Mouse (Mus musculus) liver (tissue): ENCODE results near the gene Chd1.
A peak's percentile ranks its signal among the peaks of the same experiment; 100 is the strongest.
"Not testable (repeated sequence)": the region's sequence is repeated elsewhere in the genome, so short reads cannot be mapped to it uniquely, and the experiment has no call there.

Experiments used
- DNase-seq: peaks from one replicate; pipeline ENCODE4 v3.0.0-alpha.2; 2020; ENCODE audit warnings: mixed read lengths

The Chd1 gene

DNA sequence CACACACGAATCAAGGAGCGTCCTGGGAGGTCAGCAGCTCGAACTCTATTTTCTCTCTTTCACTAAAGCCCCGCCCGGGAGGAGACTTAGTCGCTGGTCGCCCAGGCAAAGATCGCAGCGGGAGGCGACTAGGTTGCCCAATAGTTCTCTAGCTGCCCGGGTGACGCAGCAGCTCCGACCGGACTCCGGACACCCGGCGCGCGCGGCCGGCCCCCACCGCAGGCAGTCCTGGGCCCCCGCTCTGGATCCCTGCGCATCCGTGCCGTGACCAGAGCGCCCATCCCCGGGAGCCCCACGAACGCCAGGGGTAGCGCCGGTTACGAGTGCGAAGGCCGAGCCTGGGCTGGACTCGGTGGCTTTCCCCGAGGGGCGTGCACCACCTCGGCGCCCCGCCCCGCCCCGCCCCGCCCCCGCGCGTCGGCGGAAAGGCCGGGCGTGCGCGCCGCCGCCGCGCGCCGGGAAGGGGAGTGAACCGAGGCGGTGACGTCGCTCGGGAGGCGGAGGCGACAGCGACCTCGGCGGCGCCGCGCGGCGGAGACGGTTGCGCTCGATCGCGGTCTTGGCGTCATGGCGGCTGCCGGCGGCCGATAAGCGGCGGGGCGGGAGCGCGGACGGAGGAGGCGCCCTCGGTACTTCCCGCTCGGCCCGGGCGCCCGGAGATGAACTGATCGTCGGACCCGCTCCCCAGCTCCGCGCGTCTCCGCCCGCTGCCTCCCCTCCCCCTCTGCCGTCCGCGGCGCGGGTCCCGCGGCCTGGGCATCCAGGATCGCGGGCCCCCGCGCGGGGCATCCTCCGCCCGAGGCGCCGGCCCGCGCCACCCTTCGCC lies at the start of gene Chd1:
Gene Chd1, plus strand, starts transcription at position 493 of the 826 bp plus-strand sequence.
- DNase-seq: peak; percentile 95

- DNase-seq: peak; percentile 20
Observed at GRCm38 (mm10) chr17:15656881-15657607, 47.7 kb upstream of the Chd1 start.

GRCm38 (mm10) chr17:15672870-15673269 lies 31.9 kb upstream of the Chd1 start:
- no peak for DNase-seq

DNA sequence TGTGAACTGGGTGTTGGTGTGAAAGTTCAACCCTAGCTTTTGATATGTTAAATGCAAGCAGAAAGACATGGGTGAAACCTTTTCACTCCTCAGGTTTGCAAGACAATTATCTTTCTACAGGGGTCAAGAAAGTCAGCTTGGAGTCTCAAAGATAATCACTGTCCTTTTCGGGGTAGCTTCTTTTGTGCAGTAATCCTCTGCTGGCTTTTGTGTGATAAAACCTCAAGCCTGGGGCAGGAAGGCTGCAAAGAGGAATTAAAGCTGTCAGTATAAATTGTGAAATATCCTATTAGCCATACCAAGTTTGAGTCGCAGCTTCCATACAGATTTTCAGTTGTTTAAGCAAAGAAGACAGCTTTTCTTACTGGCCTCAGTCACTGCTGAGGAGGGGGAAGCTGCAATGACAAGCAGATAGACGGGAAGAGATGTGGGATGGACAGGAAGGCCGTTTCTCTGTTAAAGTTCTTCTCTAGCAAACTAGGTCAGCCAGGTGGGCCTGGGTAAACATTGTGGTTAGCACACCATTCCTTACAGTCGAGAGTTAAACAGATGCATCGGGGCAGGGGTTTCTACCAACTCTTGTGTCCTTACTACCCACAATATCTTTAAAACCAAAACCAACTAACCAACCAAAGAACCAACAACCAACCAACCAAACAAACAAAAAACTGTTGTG lies 26.7 kb upstream of the Chd1 start:
- DNase-seq: no peak

DNA sequence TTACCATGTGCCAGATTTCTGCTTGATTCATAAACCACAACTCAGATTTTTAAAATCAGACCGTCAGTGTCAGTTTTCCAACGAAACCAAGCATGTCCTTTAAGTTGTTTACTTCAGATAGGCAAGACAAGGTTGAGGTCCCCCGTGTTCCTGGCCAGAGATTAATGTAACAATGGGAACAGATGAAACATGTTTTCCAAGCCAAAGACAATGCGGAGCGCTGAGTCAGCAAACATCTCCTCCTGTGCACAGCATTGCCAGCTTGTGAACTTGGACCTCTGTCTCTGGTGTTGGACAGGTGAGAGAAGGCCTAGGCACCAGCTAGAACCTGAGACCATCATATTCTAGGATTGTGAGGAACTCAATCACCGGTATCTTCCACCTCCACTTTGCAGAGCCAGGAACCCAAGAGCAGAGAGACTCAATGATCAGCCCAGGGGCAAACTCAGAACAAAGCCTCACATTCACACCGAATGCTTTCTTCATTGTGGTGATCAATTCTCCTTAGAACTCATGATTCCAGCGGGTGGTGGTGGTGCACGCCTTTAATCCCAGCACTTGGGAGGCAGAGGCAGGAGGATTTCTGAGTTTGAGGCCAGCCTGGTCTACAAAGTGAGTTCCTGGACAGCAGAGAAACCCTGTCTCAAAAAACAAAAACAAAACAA lies 24.7 kb upstream of the Chd1 start:
- DNase-seq: no peak

DNA sequence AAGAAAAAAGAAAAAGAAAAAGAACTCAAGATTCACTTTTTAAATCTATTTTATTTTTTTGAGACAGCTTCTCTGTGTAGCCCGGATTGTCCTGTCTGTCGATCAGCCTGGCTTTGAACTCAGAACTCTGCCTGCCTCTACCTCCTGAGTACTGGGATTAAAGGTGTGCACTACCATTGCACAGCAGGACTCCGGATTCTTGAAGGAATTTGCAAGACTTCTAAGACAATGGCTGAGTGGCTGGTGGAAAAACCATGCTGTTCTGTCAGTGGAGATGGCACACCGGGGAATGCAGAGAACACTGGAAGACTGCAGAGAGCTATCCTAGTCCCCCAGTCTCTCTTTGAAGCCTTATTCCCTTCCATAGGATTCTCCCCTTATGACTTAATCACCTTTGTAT lies 24.1 kb upstream of the Chd1 start:
- DNase-seq: no peak

DNA sequence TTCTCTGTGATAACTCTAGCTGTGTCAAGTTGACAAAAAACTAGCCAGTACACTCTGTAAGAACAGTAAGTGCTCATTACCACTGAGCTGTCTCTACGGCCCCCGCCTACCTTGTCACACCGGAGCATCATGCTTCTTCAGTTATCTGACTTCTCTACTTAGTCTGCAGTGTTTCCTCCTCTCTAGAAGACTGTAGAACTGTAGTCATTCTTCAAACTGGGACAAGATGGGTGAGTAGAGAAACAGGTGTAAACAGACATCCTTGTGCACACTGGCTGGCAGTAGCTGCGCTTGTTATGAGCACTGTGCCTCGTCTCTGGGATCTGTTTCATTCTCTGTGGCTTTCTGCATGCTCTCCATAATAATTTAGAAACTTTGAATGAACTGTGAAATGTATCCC lies 18.4 kb upstream of the Chd1 start:
- DNase-seq: no peak

- no peak for DNase-seq
Observed at GRCm38 (mm10) chr17:15690304-15690703, 14.5 kb upstream of the Chd1 start.

- no peak for DNase-seq
Observed at GRCm38 (mm10) chr17:15695566-15695965, 9.2 kb upstream of the Chd1 start.

- DNase-seq: no peak
Observed at GRCm38 (mm10) chr17:15698956-15699355, 5.8 kb upstream of the Chd1 start.

DNA sequence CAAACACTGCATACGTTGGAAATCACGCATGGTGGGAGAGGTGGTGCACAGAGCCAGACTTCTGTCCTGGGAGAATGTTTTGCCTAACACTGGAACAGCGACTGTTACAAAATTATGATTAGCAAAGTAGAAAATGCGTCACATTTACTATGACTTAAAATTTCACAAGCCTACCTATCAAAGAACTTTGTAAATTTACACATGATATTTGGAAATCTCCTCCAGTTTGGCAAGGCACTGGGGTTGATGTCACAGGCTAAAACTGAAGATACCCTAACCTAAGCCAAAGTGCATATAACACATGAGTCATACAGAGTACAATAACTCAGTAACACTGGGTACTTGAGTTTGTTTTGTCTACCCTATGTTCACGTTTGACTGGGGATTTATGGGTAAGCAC lies 3.3 kb upstream of the Chd1 start:
- no peak for DNase-seq

GRCm38 (mm10) chr17:15704158-15704474 lies 651 bp upstream of the Chd1 start:
- DNase-seq: no peak

- DNase-seq: peak; percentile 67
Observed at GRCm38 (mm10) chr17:15705303-15706284, 827 bp downstream of the Chd1 start.

GRCm38 (mm10) chr17:15714507-15714906 lies 9.7 kb downstream of the Chd1 start:
- no peak for DNase-seq

- peak; percentile 45 for DNase-seq
Observed at GRCm38 (mm10) chr17:15715013-15715902, 10.5 kb downstream of the Chd1 start.

DNA sequence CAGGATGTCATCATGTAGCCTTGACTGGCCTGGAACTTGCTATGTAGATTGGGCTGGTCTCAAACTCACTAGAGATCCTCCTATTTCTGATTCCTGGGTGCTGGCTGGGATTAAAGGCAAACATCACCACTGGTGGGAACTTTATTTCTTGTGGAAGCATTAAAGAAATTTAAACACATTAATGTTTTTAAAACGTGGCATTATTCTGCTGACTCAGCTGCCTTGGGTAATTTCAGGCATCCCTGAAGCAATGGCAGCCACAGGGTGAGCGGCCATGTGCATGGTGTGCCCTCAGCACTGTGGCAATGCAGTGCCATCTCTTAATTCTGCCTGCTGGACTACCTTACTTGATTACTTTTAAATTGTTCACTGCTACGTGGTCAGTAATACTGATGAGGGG lies 11.2 kb downstream of the Chd1 start:
- DNase-seq: no peak

DNA sequence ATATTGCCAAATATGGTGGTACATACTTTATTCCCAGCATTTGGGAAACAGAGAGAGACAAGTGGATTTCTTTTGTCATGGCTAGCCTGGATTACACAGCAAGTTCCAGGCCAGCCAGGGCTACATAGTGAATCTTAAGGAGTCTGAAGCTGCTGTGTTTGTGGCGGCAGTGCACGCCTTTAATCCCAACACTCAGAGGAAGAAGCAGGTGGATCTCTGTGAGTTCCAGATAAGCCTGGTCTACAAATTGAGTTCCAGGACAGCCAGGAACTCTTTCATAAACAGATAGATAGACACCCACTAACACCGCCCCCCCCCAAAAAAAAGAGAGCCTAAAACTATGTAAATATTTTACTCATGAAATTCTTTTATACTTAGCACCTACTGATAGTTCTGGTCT lies 16.1 kb downstream of the Chd1 start:
- DNase-seq: no peak

GRCm38 (mm10) chr17:15723291-15723690 lies 18.5 kb downstream of the Chd1 start:
- no peak for DNase-seq

- DNase-seq: not testable (repeated sequence)
Observed at GRCm38 (mm10) chr17:15723866-15724475, 19.2 kb downstream of the Chd1 start.

GRCm38 (mm10) chr17:15731706-15732105 lies 26.9 kb downstream of the Chd1 start:
- no peak for DNase-seq
